Mouse (Mus musculus) neural tube, embryonic 15.5 days (tissue): ENCODE measurements around the gene Ces3a. TPM values are rescaled to one million over a fixed set of nuclear protein-coding genes. Genes with fewer than 3 reads are reported as not detected.
"Not testable (repeated sequence)": the region's sequence is repeated elsewhere in the genome, so short reads cannot be mapped to it uniquely, and the experiment has no call there.

ENCODE experiments used
- ATAC-seq: fragments of 200-750 bp; cut with Nextera tagmentation; 2 replicates; pipeline ENCODE4 v1.8.0; 2017; ENCODE audit warnings: mild to moderate bottlenecking, moderate TSS enrichment, moderate library complexity; ENCODE audit not compliant: low FRiP score
- H3K27ac ChIP-seq: fragments of 300-500 bp; sonication (generic); replicated peaks from 2 replicates; pipeline ENCODE4 v1.5.1; 2015; ENCODE audit warnings: mild to moderate bottlenecking, inconsistent platforms
- H3K27me3 ChIP-seq: fragments of 300-500 bp; sonication (generic); replicated peaks from 2 replicates; pipeline ENCODE4 v1.6.1; 2015; ENCODE audit warnings: inconsistent platforms
- H3K36me3 ChIP-seq: fragments of 300-500 bp; sonication (generic); 2 replicates; pipeline ENCODE4 v1.6.1; 2015; ENCODE audit warnings: inconsistent platforms
- H3K4me1 ChIP-seq: fragments of 300-500 bp; sonication (generic); 2 replicates; pipeline ENCODE4 v1.6.1; 2015; ENCODE audit warnings: inconsistent platforms
- H3K4me2 ChIP-seq: fragments of 300-500 bp; sonication (generic); 2 replicates; pipeline ENCODE4 v1.6.1; 2015; ENCODE audit warnings: inconsistent platforms, mild to moderate bottlenecking, moderate library complexity
- H3K4me3 ChIP-seq: fragments of 300-500 bp; sonication (generic); replicated peaks from 2 replicates; pipeline ENCODE4 v1.5.1; 2015; ENCODE audit warnings: mild to moderate bottlenecking, inconsistent platforms
- H3K9ac ChIP-seq: fragments of 300-500 bp; sonication (generic); replicated peaks from 2 replicates; pipeline ENCODE4 v1.6.1; 2015; ENCODE audit warnings: mild to moderate bottlenecking, inconsistent platforms
- H3K9me3 ChIP-seq: fragments of 300-500 bp; sonication (generic); replicated peaks from 2 replicates; pipeline ENCODE4 v1.6.1; 2016; ENCODE audit warnings: inconsistent platforms
- WGBS: fragments of 180-500 bp; shearing (Covaris S2); methylation state at CpG from one replicate; pipeline ENCODE4 v1.1.7; 2015; ENCODE audit warnings: mixed read lengths; 5-methylcytosine and 5-hydroxymethylcytosine counted together
- polyA plus RNA-seq: library from polyadenylated mRNA; unstranded; fragments of >200 nt; fragmentation: Nextera tagmentation; extraction: Ambion mirVana; gene quantifications from 2 replicates; pipeline ENCODE4 v1.2.1, GENCODE M21; 2015

Gene Ces3a
- polyA plus RNA-seq, 1 experiment from 2014 or later, result not detected

DNA sequence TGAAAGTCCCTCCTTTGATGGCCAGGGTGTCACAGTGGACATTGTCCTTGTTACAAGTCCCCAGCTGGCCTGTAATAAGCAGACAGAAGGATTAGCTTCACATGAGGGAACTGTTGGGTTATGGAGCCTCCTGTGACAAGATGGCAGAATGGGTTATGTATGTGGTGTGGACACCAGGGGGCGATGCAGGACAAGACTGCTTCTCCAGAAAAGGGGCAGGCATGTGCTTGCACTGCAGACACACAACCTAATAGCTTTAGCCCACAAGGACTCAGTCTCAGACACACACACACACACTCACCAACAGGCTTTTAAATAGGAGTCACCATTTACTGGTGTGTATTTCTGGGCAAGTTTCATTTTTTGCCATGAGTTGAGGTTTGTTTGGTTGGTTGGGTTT, 18.4 kb downstream of the Ces3a start:
- no peaks in the 10 kb centered on the region for H3K4me1 ChIP-seq
- ATAC-seq, result no peak
- no peaks in the 10 kb centered on the region for H3K36me3 ChIP-seq
- WGBS, result 17% methylated on average over 1 of the region's 1 CpGs
- H3K9me3 ChIP-seq, result no peaks in the 10 kb centered on the region
- H3K4me2 ChIP-seq, result no peak overlapping the region
- H3K27me3 ChIP-seq, result no peaks in the 10 kb centered on the region
- H3K27ac ChIP-seq, result no peak overlapping the region
- no peak overlapping the region for H3K9ac ChIP-seq
- no peak overlapping the region for H3K4me3 ChIP-seq

GRCm38 (mm10) chr8:105067905-105068304, 19.5 kb downstream of the Ces3a start:
- H3K36me3 ChIP-seq, H3K9ac ChIP-seq, H3K4me2 ChIP-seq, H3K27me3 ChIP-seq, H3K4me3 ChIP-seq, ATAC-seq, H3K27ac ChIP-seq, H3K4me1 ChIP-seq, H3K9me3 ChIP-seq: not testable (repeated sequence)
- WGBS, result 73% methylated on average over 7 of the region's 7 CpGs

- Histone ChIP-seq H3K4me1 (no peaks in the 10 kb centered on the region), H3K36me3 (no peaks in the 10 kb centered on the region), H3K4me2 (no peak overlapping the region), H3K9me3 (no peaks in the 10 kb centered on the region), H3K4me3 (no peak overlapping the region), H3K27ac (no peak overlapping the region), H3K27me3 (no peaks in the 10 kb centered on the region), H3K9ac (no peak overlapping the region)
- ATAC-seq, result no peak
These were observed 20.6 kb downstream of the Ces3a start for GRCm38 (mm10) chr8:105068971-105069370.

GRCm38 (mm10) chr8:105076601-105077000, 28.2 kb downstream of the Ces3a start:
- no peak overlapping the region for H3K27ac ChIP-seq
- H3K9me3 ChIP-seq, result no peaks in the 10 kb centered on the region
- no peak overlapping the region for H3K4me3 ChIP-seq
- no peaks in the 10 kb centered on the region for H3K4me1 ChIP-seq
- H3K4me2 ChIP-seq, result no peak overlapping the region
- no peak for ATAC-seq
- 92% methylated on average over 4 of the region's 4 CpGs for WGBS
- H3K27me3 ChIP-seq, result no peaks in the 10 kb centered on the region
- H3K9ac ChIP-seq, result no peak overlapping the region
- H3K36me3 ChIP-seq, result no peaks in the 10 kb centered on the region

DNA sequence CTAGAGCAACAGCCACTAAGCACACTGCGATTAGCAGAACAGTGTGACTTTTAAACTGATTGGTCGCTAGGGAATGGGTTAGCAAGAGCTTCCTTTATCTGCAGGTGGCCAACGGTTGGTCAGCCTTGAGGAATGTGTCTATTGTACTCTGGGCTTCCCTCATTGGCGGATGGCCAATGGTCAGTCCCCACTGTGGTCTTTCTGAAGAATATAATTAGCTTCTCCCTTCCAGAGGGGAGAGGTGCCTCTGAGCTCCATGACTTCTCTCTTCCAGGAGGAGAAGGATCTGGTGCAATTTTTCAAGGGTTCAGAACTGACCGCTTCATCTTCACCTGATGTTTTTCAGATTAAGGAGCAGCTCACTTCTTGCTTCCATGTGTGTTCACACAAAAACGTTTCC, 28.7 kb downstream of the Ces3a start:
- H3K4me1 ChIP-seq, result no peaks in the 10 kb centered on the region
- no peaks in the 10 kb centered on the region for H3K36me3 ChIP-seq
- ATAC-seq, result no peak
- H3K4me3 ChIP-seq, result no peak overlapping the region
- no peaks in the 10 kb centered on the region for H3K9me3 ChIP-seq
- no peak overlapping the region for H3K27ac ChIP-seq
- no peaks in the 10 kb centered on the region for H3K27me3 ChIP-seq
- H3K4me2 ChIP-seq, result no peak overlapping the region
- H3K9ac ChIP-seq, result no peak overlapping the region
- WGBS, result 72% methylated on average over 6 of the region's 6 CpGs

GRCm38 (mm10) chr8:105078591-105078990, 30.2 kb downstream of the Ces3a start:
- Histone ChIP-seq H3K27me3 (no peaks in the 10 kb centered on the region), H3K4me2 (no peak overlapping the region), H3K27ac (no peak overlapping the region), H3K36me3 (no peaks in the 10 kb centered on the region), H3K4me3 (no peak overlapping the region), H3K9ac (no peak overlapping the region), H3K4me1 (no peaks in the 10 kb centered on the region), H3K9me3 (no peaks in the 10 kb centered on the region)
- WGBS, result 88% methylated on average over 5 of the region's 5 CpGs
- ATAC-seq, result no peak

GRCm38 (mm10) chr8:105080814-105081336, 32.5 kb downstream of the Ces3a start:
- H3K9ac ChIP-seq, result no peak overlapping the region
- H3K27ac ChIP-seq, result no peak overlapping the region
- H3K36me3 ChIP-seq, result no peaks in the 10 kb centered on the region
- no peaks in the 10 kb centered on the region for H3K9me3 ChIP-seq
- ATAC-seq, result no peak
- H3K4me2 ChIP-seq, result no peak overlapping the region
- no peaks in the 10 kb centered on the region for H3K4me1 ChIP-seq
- WGBS, result 76% methylated on average over 5 of the region's 5 CpGs
- H3K27me3 ChIP-seq, result no peaks in the 10 kb centered on the region
- H3K4me3 ChIP-seq, result no peak overlapping the region

DNA sequence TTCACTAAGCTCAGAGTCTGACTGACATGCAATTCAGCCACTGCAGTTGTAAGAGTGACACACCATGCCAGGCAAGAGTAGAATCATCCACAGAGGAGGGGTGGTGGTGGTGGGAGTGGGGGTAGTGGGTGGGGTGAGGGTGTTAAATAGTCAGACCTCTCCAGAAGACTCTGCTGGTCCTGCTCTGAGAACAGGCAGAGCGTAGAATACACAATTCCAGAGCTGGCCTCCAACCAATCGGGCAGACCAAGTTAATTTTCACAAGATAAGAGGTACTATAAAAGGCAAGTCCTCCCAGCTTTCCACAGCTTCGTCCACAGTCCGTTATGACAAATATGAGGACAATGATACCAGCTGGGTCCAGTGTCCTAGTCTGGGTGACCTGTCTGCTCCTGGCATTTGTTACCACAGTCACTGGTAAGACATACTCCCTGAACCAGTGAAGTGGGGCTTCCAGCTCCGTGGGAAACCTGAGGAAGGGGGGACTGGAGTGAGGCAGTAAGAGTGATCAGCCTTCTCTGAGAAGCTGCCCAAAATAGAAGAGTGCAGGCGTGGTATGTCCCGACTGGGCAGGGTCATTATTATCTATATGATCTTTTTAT, 35.1 kb downstream of the Ces3a start, which contains the start of gene Ces3b:
Gene Ces3b, plus strand, starts transcription at position 305 of the 602 bp plus-strand sequence.
- ATAC-seq, result no peak
- WGBS, result 80% methylated on average over 7 of the region's 7 CpGs

DNA sequence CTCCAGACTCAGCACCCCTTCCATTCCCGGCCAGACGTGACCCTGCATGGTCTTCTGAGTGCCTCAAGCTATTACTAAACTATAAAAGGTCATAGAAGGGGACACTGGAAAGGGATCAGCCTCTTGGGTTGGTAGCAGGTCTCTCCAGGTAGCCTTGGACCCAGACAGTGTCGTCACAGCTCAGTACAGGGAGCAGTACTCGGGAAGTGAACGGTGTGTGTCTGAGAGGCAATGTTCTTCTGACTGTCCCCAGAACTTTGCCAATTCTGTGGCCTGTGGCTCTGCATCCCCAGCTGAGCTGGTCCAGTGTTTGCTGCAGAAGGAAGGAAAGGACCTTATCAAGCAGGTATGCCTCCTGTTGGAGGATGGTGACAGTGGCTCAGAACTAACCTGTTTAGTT, 39.8 kb downstream of the Ces3a start:
- not testable (repeated sequence) for H3K27me3 ChIP-seq, H3K9ac ChIP-seq, H3K4me2 ChIP-seq, H3K4me3 ChIP-seq, H3K9me3 ChIP-seq, H3K27ac ChIP-seq, H3K36me3 ChIP-seq, ATAC-seq, H3K4me1 ChIP-seq
- WGBS, result 83% methylated on average over 5 of the region's 5 CpGs

More for the DNA sequence above, 35.1 kb downstream of the Ces3a start, which contains the start of gene Ces3b:
- Histone ChIP-seq H3K4me1 (no peaks in the 10 kb centered on the region), H3K27ac (no peak within 1 kb of the TSS), H3K4me2 (no peak within 1 kb of the TSS), H3K9ac (no peak within 1 kb of the TSS), H3K4me3 (no peak within 1 kb of the TSS), H3K36me3 (no peaks in the 10 kb centered on the region), H3K27me3 (no peaks in the 10 kb centered on the region), H3K9me3 (no peaks in the 10 kb centered on the region)

- Histone ChIP-seq H3K27ac (no peak overlapping the region), H3K36me3 (no peaks in the 10 kb centered on the region), H3K27me3 (no peaks in the 10 kb centered on the region), H3K4me2 (no peak overlapping the region), H3K9me3 (no peaks in the 10 kb centered on the region), H3K4me1 (no peaks in the 10 kb centered on the region), H3K4me3 (no peak overlapping the region), H3K9ac (no peak overlapping the region)
- ATAC-seq, result no peak
- WGBS, result 73% methylated on average over 4 of the region's 4 CpGs
These were observed 40.2 kb downstream of the Ces3a start for GRCm38 (mm10) chr8:105088581-105088980.

DNA sequence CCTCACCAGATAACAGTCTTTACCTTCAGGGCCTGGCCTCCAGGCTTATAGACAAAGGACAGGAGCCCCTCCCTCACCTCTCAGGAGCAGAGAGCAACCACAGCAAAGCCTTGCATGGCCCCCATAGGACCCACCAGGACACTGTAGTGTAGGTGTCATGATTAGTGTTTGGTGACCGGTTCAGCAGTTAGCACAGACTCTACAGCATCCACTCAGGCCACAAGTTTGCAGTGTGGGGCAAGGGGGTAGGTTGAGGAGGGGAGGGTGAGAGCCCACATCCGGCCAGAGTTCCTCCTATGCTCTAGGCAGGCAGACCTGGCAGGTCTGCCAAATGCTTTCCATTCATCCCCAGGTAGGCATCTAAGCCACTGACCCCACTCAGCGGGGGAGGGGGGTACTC, 45.6 kb downstream of the Ces3a start:
- 89% methylated on average over 3 of the region's 3 CpGs for WGBS
- no peaks in the 10 kb centered on the region for H3K27me3 ChIP-seq
- no peak overlapping the region for H3K4me3 ChIP-seq
- no peaks in the 10 kb centered on the region for H3K36me3 ChIP-seq
- H3K4me1 ChIP-seq, result no peaks in the 10 kb centered on the region
- H3K27ac ChIP-seq, result no peak overlapping the region
- no peak for ATAC-seq
- no peak overlapping the region for H3K9ac ChIP-seq
- H3K4me2 ChIP-seq, result no peak overlapping the region
- no peaks in the 10 kb centered on the region for H3K9me3 ChIP-seq

DNA sequence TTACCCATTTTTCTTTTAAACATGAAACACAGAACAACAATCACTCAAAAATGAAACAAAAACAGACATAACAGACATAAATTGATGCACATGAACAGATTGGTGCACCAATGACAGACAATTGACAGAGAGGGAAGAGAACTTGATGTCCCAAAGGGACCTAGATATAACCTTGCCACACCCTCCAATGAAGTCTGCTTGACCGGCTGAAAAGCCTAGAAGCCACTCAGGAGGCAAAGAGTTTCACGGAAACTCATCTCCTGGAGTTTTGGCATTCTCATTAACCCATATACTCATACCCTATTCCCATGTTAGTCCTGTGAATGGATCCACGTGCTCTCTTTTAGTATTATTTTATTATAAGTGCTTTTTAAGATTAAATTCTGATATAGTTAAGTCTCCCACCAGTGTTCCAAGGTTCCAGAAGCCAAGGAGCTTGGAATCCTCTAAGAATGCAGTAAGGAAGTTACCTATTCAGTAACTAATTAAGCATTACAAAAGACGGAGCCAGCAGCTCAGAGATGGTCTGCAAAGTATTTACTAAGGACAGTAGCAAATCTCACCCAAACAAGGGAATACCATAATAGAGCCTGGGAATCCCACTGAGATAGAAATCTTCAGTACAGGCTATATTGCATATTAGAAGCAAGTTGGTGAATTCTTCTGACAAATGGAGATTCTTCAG, 53.8 kb downstream of the Ces3a start:
- H3K9ac ChIP-seq, H3K4me2 ChIP-seq, H3K4me3 ChIP-seq, H3K9me3 ChIP-seq, H3K36me3 ChIP-seq, H3K4me1 ChIP-seq, H3K27me3 ChIP-seq, H3K27ac ChIP-seq, ATAC-seq: not testable (repeated sequence)
- WGBS, result 74% methylated on average over 4 of the region's 4 CpGs
